Mouse (Mus musculus) stomach, postnatal 0 days (tissue): ENCODE measurements around the gene Mgarp. TPM values are rescaled to one million over a fixed set of nuclear protein-coding genes. Genes with fewer than 3 reads are reported as not detected.

ENCODE experiments used
- ATAC-seq: fragments of 200-750 bp; cut with Nextera tagmentation; 2 replicates; pipeline ENCODE4 v1.8.0; 2017; ENCODE audit not compliant: low FRiP score, low TSS enrichment
- DNase-seq: peaks from one replicate; pipeline ENCODE4 v3.0.0-alpha.2; 2016; ENCODE audit warnings: low spot score
- H3K27ac ChIP-seq: fragments of 300-500 bp; sonication (generic); replicated peaks from 2 replicates; pipeline ENCODE4 v1.5.1; 2014; ENCODE audit warnings: mild to moderate bottlenecking, control low read depth
- H3K27me3 ChIP-seq: fragments of 300-500 bp; sonication (generic); 2 replicates; pipeline ENCODE4 v1.6.1; 2014; ENCODE audit warnings: low read length; ENCODE audit not compliant: control insufficient read depth, insufficient read depth
- H3K36me3 ChIP-seq: fragments of 300-500 bp; sonication (generic); 2 replicates; pipeline ENCODE4 v1.6.1; 2014; ENCODE audit warnings: low read length, mixed read lengths; ENCODE audit not compliant: control insufficient read depth, insufficient read depth
- H3K4me1 ChIP-seq: fragments of 300-500 bp; sonication (generic); replicated peaks from 2 replicates; pipeline ENCODE4 v1.6.1; 2014; ENCODE audit warnings: antibody characterized with exemption; ENCODE audit not compliant: control insufficient read depth, insufficient read depth
- H3K4me2 ChIP-seq: fragments of 300-500 bp; sonication (generic); replicated peaks from 2 replicates; pipeline ENCODE4 v1.6.1; 2014; ENCODE audit warnings: low read depth, mild to moderate bottlenecking, control low read depth, moderate library complexity
- H3K4me3 ChIP-seq: fragments of 300-500 bp; sonication (generic); 2 replicates; pipeline ENCODE4 v1.5.1; 2014; ENCODE audit warnings: low read depth, low read length, control low read depth
- H3K9ac ChIP-seq: fragments of 300-500 bp; sonication (generic); 2 replicates; pipeline ENCODE4 v1.6.1; 2014; ENCODE audit warnings: mild to moderate bottlenecking, low read length, control low read depth, mixed read lengths
- H3K9me3 ChIP-seq: fragments of 300-500 bp; sonication (generic); 2 replicates; pipeline ENCODE4 v1.6.1; 2016; ENCODE audit warnings: low read length; ENCODE audit not compliant: control insufficient read depth
- CTCF ChIP-seq: IDR thresholded peaks from 2 replicates; pipeline ENCODE4 v1.5.1; 2016; ENCODE audit warnings: antibody characterized with exemption, low read depth, mild to moderate bottlenecking, moderate library complexity
- EP300 ChIP-seq: optimal IDR thresholded peaks from 2 replicates; pipeline ENCODE3; 2016; ENCODE audit warnings: antibody characterized with exemption
- WGBS: fragments of 180-500 bp; shearing (Covaris S2); extraction: QIAGEN DNeasy Blood & Tissue Kit; methylation state at CpG from one replicate; pipeline ENCODE4 v1.1.7; 2014; 5-methylcytosine and 5-hydroxymethylcytosine counted together
- polyA plus RNA-seq: library from polyadenylated mRNA; unstranded; fragments of >200 nt; fragmentation: Nextera tagmentation; extraction: Ambion mirVana; gene quantifications from 2 replicates; pipeline ENCODE4 v1.2.1, GENCODE M21; 2015

Mgarp gene
- polyA plus RNA-seq, 1 experiment from 2014 or later = 0.73 TPM

DNA sequence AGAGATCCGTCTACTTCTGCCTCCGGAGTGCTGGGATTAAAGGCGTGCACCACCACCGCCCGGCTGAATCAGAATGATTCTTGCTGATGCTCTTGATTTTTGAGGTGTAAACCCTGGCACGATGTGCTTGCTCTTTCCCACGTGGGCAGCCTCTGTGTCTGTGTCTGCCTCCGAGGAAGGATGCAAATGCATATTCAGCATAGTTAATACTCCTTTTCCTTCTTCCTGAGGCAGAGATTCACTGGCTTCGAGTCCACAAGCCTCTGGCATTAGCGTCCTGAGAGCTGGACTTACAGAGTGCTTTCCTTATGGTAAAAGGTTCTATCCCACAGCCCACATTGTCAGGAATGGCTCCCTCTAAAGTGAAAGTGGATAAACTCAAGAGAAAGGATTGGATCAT is 4.1 kb upstream of the Mgarp start:
- Histone ChIP-seq H3K27me3 (no peaks in the 10 kb centered on the region), H3K36me3 (peaks cover 3% of the 10 kb centered on the region; the same call in 1 of the 2 replicates), H3K4me1 (no peaks in the 10 kb centered on the region; the same call in 1 of the 2 replicates), H3K9me3 (no peaks in the 10 kb centered on the region), H3K9ac (no peak overlapping the region), H3K4me3 (no peak overlapping the region), H3K27ac (no peak overlapping the region), H3K4me2 (no peak overlapping the region)
- TF ChIP-seq EP300 = no peak
- no peak for TF ChIP-seq CTCF
- DNase-seq = no peak
- WGBS = 61% methylated on average over 10 of the region's 10 CpGs
- no peak for ATAC-seq

DNA sequence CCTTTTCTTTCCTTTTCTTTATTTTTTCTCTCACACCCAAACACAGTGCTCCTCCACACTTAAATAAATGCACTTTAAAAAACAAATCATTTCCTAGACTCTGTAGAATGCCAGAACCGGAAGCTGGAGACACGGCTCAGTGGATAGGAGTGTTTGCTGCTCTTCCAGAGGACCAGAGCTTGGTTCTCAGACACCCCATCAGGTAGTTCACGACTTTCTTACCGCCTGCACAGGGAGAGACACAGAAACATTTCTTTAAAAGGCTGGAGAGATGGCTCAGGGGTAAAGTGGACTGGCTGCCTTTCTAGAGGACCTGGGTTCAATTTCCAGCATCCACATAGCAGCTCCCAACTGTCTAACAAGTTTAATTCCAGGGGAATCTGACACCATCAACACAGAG is 3.0 kb upstream of the Mgarp start:
- Histone ChIP-seq H3K4me3 (no peak overlapping the region), H3K27ac (no peak overlapping the region), H3K4me1 (no peaks in the 10 kb centered on the region; the same call in 1 of the 2 replicates), H3K9ac (no peak overlapping the region), H3K4me2 (no peak overlapping the region), H3K36me3 (peaks cover under 1% of the 10 kb centered on the region; the same call in 1 of the 2 replicates), H3K27me3 (no peaks in the 10 kb centered on the region), H3K9me3 (no peaks in the 10 kb centered on the region)
- ATAC-seq (no peak), DNase-seq (no peak)
- 52% methylated on average over 4 of the region's 4 CpGs for WGBS
- TF ChIP-seq EP300 = no peak
- TF ChIP-seq CTCF = no peak

DNA sequence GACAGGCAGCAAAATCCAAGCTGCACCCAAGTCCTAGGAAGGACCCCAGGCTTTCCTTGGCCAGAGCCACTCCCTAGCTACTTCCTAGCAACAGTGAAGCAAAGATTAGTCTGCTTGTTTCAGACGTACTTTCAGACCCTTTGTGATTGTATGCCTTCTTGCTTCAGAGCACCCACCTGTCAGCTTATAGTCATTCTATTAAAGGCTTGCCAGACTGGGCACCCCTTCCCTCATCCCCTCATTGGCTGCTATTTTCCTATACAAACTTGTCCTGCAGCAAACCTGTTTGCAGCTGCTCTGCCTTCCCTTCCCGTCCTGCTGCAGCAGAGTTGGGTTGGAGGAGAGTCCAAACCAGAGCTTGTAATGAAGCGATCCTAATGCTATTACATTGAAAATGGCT is 2.1 kb upstream of the Mgarp start:
- DNase-seq (no peak), ATAC-seq (no peak)
- H3K4me3 ChIP-seq = no peak overlapping the region
- H3K9ac ChIP-seq = no peak overlapping the region
- H3K27ac ChIP-seq = no peak overlapping the region
- no peaks in the 10 kb centered on the region for H3K27me3 ChIP-seq
- H3K4me1 ChIP-seq = no peaks in the 10 kb centered on the region; the same call in 1 of the 2 replicates
- TF ChIP-seq EP300 = no peak
- TF ChIP-seq CTCF = no peak
- no peaks in the 10 kb centered on the region for H3K9me3 ChIP-seq
- H3K4me2 ChIP-seq = no peak overlapping the region
- 26% methylated on average over 3 of the region's 3 CpGs for WGBS
- no peaks in the 10 kb centered on the region for H3K36me3 ChIP-seq

DNA sequence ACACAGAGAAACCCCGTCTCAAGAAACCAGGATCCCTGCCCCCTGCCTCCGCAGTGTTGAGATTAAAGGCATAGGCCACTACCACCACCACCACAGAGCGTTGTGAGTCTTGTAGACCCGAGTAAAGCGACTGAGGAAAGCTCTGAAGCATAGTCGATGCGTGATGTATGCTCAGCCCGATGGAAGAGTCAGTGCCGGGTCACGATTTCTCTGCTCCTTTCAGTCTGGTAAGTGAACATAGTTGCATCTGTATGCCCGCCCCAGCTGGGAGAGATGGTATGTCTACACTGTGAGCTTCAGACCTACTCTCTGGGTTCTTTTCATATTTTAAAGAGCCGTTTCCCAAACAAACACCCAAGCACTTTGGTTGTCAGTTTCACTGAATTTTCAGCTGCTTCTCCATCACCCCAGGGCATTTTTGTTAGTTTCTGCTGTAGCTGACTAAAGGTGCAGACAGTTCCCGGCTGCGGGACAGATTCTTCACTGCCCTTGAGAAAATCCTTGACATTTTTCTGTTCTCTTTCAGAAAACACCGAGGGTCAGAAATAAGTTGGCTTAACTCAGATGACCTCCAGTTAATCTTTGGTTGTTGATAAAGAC is 1.3 kb upstream of the Mgarp start:
- no peak overlapping the region for H3K9ac ChIP-seq
- no peak overlapping the region for H3K4me3 ChIP-seq
- ATAC-seq = no peak
- H3K9me3 ChIP-seq = no peaks in the 10 kb centered on the region
- TF ChIP-seq EP300 = no peak
- no peak for TF ChIP-seq CTCF
- DNase-seq = no peak
- no peak overlapping the region for H3K27ac ChIP-seq
- WGBS = 69% methylated on average over 15 of the region's 15 CpGs
- no peaks in the 10 kb centered on the region; the same call in 1 of the 2 replicates for H3K4me1 ChIP-seq
- H3K27me3 ChIP-seq = no peaks in the 10 kb centered on the region
- H3K4me2 ChIP-seq = no peak overlapping the region
- H3K36me3 ChIP-seq = no peaks in the 10 kb centered on the region

DNA sequence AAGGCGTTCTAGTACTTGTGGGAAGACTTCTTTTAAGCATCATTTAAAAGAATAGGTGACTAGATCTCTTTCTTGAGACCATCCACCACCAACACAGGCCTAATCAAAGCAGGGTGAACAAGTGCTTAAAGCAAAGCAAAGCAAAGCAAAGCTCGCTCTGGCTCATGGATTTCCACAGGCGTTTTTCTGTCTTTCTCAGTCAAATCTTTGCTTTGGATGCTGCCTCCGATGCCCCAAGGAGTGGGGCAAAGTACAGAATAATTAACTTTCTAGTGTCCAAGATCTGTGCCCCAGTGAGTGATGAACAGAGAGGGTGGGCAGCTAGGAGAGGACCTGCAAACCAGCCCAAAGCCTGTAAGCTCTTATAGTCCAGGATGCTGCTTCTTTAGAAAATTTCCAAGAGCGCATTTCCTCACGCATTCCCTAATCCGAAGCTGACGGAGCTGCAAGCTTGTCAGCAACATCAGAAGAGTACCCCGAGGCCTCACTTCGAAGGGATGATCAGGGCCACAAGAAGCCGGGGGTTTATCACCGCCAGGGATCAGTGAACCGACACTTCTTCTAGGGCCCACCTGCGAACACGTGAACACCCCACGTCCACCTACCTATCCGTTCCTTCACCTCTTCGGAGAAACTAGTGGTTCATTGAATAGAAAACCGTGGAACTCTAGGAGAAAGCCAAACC is 935 bp downstream of the Mgarp start:
- WGBS = 52% methylated on average over 19 of the region's 19 CpGs
- TF ChIP-seq CTCF (no peak), EP300 (no peak)
- Histone ChIP-seq H3K27me3 (no peaks in the 10 kb centered on the region), H3K4me3 (no peak overlapping the region), H3K27ac (no peak overlapping the region), H3K36me3 (no peaks in the 10 kb centered on the region), H3K9ac (no peak overlapping the region), H3K4me2 (no peak overlapping the region), H3K9me3 (no peaks in the 10 kb centered on the region), H3K4me1 (no peaks in the 10 kb centered on the region; the same call in 1 of the 2 replicates)
- ATAC-seq = no peak
- DNase-seq = no peak

DNA sequence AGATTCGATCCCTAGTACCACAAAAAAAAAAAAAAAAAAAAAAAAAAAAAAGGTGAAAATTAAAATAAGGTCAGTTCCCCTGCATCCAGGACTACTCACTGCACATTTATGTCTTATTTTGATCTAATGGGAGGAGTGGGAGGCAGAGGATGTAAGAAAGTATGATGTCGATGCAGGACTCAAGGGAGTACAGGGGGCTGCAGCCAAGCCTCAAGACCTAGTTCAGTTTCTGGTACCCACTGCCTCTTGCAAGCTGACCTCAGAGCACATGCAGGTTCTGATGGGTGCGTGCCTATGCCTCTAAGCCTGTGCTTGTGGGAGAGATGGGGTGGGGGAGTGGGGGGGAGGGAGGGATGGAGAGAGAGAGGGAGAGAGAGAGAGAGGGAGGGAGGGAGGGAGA is 1.7 kb downstream of the Mgarp start:
- TF ChIP-seq EP300 (no peak), CTCF (no peak)

More for the DNA sequence above, 1.7 kb downstream of the Mgarp start:
- Histone ChIP-seq H3K36me3 (no peaks in the 10 kb centered on the region), H3K27ac (no peak overlapping the region), H3K4me1 (no peaks in the 10 kb centered on the region; the same call in 1 of the 2 replicates), H3K9me3 (no peaks in the 10 kb centered on the region), H3K4me2 (no peak overlapping the region), H3K27me3 (no peaks in the 10 kb centered on the region), H3K4me3 (no peak overlapping the region), H3K9ac (no peak overlapping the region)
- WGBS = 84% methylated on average over 3 of the region's 3 CpGs
- DNase-seq (no peak), ATAC-seq (no peak)
